Mouse (Mus musculus): ENCODE data around the gene Dusp10. TPM values are rescaled to one million over a fixed set of nuclear protein-coding genes. Genes with fewer than 3 reads are reported as not detected.

The Dusp10 gene
- polyA plus RNA-seq, 1 experiment from 2014 or later = 13.0 TPM

- Histone ChIP-seq H3K4me3 (ENCODE audit: low read depth, low read length) (no peak overlapping the region), H3K27me3 (replicated peaks; ENCODE audit: control insufficient read depth, insufficient read depth, low read length) (no peaks in the 10 kb centered on the region), H3K9me3 (ENCODE audit: control insufficient read depth, low read length) (no peaks in the 10 kb centered on the region), H3K36me3 (ENCODE audit: control insufficient read depth, insufficient read depth, low read length) (no peaks in the 10 kb centered on the region), H3K4me2 (ENCODE audit: low read length) (no peak overlapping the region), H3K27ac (ENCODE audit: low read depth) (no peak overlapping the region), H3K4me1 (replicated peaks; ENCODE audit: control insufficient read depth, insufficient read depth, low read length) (0 out of 2 replicates have a peak, but pooled peaks cover 5% of the 10 kb centered on the region), H3K9ac (ENCODE audit: low read length) (no peak overlapping the region)
- ATAC-seq (replicated peaks; ENCODE audit: low FRiP score, low TSS enrichment, low read depth) = no peak
- no peak for DNase-seq (ENCODE audit: low spot score)
- WGBS = 29% methylated on average over 6 of the region's 6 CpGs
These were observed 6.6 kb downstream of the Dusp10 start for GRCm38 (mm10) chr1:184019722-184020107.

- Histone ChIP-seq H3K9ac (ENCODE audit: low read length) (no peak overlapping the region), H3K36me3 (ENCODE audit: control insufficient read depth, insufficient read depth, low read length) (no peaks in the 10 kb centered on the region), H3K9me3 (ENCODE audit: control insufficient read depth, low read length) (no peaks in the 10 kb centered on the region), H3K4me3 (ENCODE audit: low read depth, low read length) (no peak overlapping the region), H3K4me2 (ENCODE audit: low read length) (no peak overlapping the region), H3K27me3 (replicated peaks; ENCODE audit: control insufficient read depth, insufficient read depth, low read length) (no peaks in the 10 kb centered on the region), H3K4me1 (replicated peaks; ENCODE audit: control insufficient read depth, insufficient read depth, low read length) (0 out of 2 replicates have a peak, but pooled peaks cover 5% of the 10 kb centered on the region), H3K27ac (ENCODE audit: low read depth) (no peak overlapping the region)
- ATAC-seq (replicated peaks; ENCODE audit: low FRiP score, low TSS enrichment, low read depth) = no peak
- DNase-seq (ENCODE audit: low spot score) = no peak
- 66% methylated on average over 2 of the region's 2 CpGs for WGBS
These were observed 10.9 kb downstream of the Dusp10 start for GRCm38 (mm10) chr1:184023971-184024370.

- no peaks in the 10 kb centered on the region for H3K36me3 ChIP-seq (ENCODE audit: control insufficient read depth, insufficient read depth, low read length)
- H3K9ac ChIP-seq (ENCODE audit: low read length) = no peak overlapping the region
- ATAC-seq (replicated peaks; ENCODE audit: low FRiP score, low TSS enrichment, low read depth) = no peak
- no peak overlapping the region for H3K27ac ChIP-seq (ENCODE audit: low read depth)
- no peaks in the 10 kb centered on the region for H3K4me1 ChIP-seq (replicated peaks; ENCODE audit: control insufficient read depth, insufficient read depth, low read length)
- no peak overlapping the region for H3K4me2 ChIP-seq (ENCODE audit: low read length)
- DNase-seq (ENCODE audit: low spot score) = no peak
- no peak overlapping the region for H3K4me3 ChIP-seq (ENCODE audit: low read depth, low read length)
- H3K9me3 ChIP-seq (ENCODE audit: control insufficient read depth, low read length) = no peaks in the 10 kb centered on the region
- H3K27me3 ChIP-seq (replicated peaks; ENCODE audit: control insufficient read depth, insufficient read depth, low read length) = no peaks in the 10 kb centered on the region
- WGBS = 90% methylated on average over 2 of the region's 2 CpGs
These were observed 11.5 kb downstream of the Dusp10 start for GRCm38 (mm10) chr1:184024631-184025030.

GRCm38 (mm10) chr1:184025079-184025478 is 12.0 kb downstream of the Dusp10 start:
- no peaks in the 10 kb centered on the region for H3K27me3 ChIP-seq (replicated peaks; ENCODE audit: control insufficient read depth, insufficient read depth, low read length)
- DNase-seq (ENCODE audit: low spot score) (no peak), ATAC-seq (replicated peaks; ENCODE audit: low FRiP score, low TSS enrichment, low read depth) (no peak)
- 89% methylated on average over 5 of the region's 5 CpGs for WGBS
- H3K4me2 ChIP-seq (ENCODE audit: low read length) = no peak overlapping the region
- no peak overlapping the region for H3K27ac ChIP-seq (ENCODE audit: low read depth)
- no peak overlapping the region for H3K9ac ChIP-seq (ENCODE audit: low read length)
- H3K4me1 ChIP-seq (replicated peaks; ENCODE audit: control insufficient read depth, insufficient read depth, low read length) = no peaks in the 10 kb centered on the region
- no peak overlapping the region for H3K4me3 ChIP-seq (ENCODE audit: low read depth, low read length)
- no peaks in the 10 kb centered on the region for H3K9me3 ChIP-seq (ENCODE audit: control insufficient read depth, low read length)
- no peaks in the 10 kb centered on the region for H3K36me3 ChIP-seq (ENCODE audit: control insufficient read depth, insufficient read depth, low read length)

GRCm38 (mm10) chr1:184027039-184027438 is 13.9 kb downstream of the Dusp10 start:
- H3K4me3 ChIP-seq (ENCODE audit: low read depth, low read length) = no peak overlapping the region
- no peaks in the 10 kb centered on the region for H3K4me1 ChIP-seq (replicated peaks; ENCODE audit: control insufficient read depth, insufficient read depth, low read length)
- no peaks in the 10 kb centered on the region for H3K9me3 ChIP-seq (ENCODE audit: control insufficient read depth, low read length)
- ATAC-seq (replicated peaks; ENCODE audit: low FRiP score, low TSS enrichment, low read depth) (no peak), DNase-seq (ENCODE audit: low spot score) (no peak)
- H3K27me3 ChIP-seq (replicated peaks; ENCODE audit: control insufficient read depth, insufficient read depth, low read length) = no peaks in the 10 kb centered on the region
- no peak overlapping the region for H3K27ac ChIP-seq (ENCODE audit: low read depth)
- H3K36me3 ChIP-seq (ENCODE audit: control insufficient read depth, insufficient read depth, low read length) = no peaks in the 10 kb centered on the region
- no peak overlapping the region for H3K9ac ChIP-seq (ENCODE audit: low read length)
- WGBS = 83% methylated on average over 3 of the region's 3 CpGs
- H3K4me2 ChIP-seq (ENCODE audit: low read length) = no peak overlapping the region

- no peak for ATAC-seq (replicated peaks; ENCODE audit: low FRiP score, low TSS enrichment, low read depth)
- Histone ChIP-seq H3K9me3 (ENCODE audit: control insufficient read depth, low read length) (no peaks in the 10 kb centered on the region), H3K9ac (ENCODE audit: low read length) (no peak overlapping the region), H3K27ac (ENCODE audit: low read depth) (no peak overlapping the region), H3K27me3 (replicated peaks; ENCODE audit: control insufficient read depth, insufficient read depth, low read length) (no peaks in the 10 kb centered on the region), H3K36me3 (ENCODE audit: control insufficient read depth, insufficient read depth, low read length) (no peaks in the 10 kb centered on the region), H3K4me3 (ENCODE audit: low read depth, low read length) (no peak overlapping the region), H3K4me2 (ENCODE audit: low read length) (no peak overlapping the region), H3K4me1 (replicated peaks; ENCODE audit: control insufficient read depth, insufficient read depth, low read length) (0 out of 2 replicates have a peak, but pooled peaks cover 4% of the 10 kb centered on the region)
- no peak for DNase-seq (ENCODE audit: low spot score)
- 94% methylated on average over 8 of the region's 8 CpGs for WGBS
These were observed 17.1 kb downstream of the Dusp10 start for GRCm38 (mm10) chr1:184030070-184030802.

GRCm38 (mm10) chr1:184032682-184033389 is 19.7 kb downstream of the Dusp10 start:
- 26% methylated on average over 19 of the region's 19 CpGs for WGBS
- Histone ChIP-seq H3K4me1 (replicated peaks; ENCODE audit: control insufficient read depth, insufficient read depth, low read length) (peaks cover 11% of the 10 kb centered on the region; the same call in 1 of the 2 replicates), H3K9me3 (ENCODE audit: control insufficient read depth, low read length) (no peaks in the 10 kb centered on the region), H3K4me3 (ENCODE audit: low read depth, low read length) (peak overlapping the region; percentile 70), H3K36me3 (ENCODE audit: control insufficient read depth, insufficient read depth, low read length) (peaks cover 11% of the 10 kb centered on the region; the same call in 1 of the 2 replicates), H3K9ac (ENCODE audit: low read length) (peak overlapping the region; percentile 88), H3K27me3 (replicated peaks; ENCODE audit: control insufficient read depth, insufficient read depth, low read length) (no peaks in the 10 kb centered on the region), H3K27ac (ENCODE audit: low read depth) (peak overlapping the region; percentile 98), H3K4me2 (ENCODE audit: low read length) (peak overlapping the region; percentile 71)
- ATAC-seq (replicated peaks; ENCODE audit: low FRiP score, low TSS enrichment, low read depth) (no peak), DNase-seq (ENCODE audit: low spot score) (no peak)

GRCm38 (mm10) chr1:184033390-184034010 is 20.4 kb downstream of the Dusp10 start:
- Histone ChIP-seq H3K36me3 (ENCODE audit: control insufficient read depth, insufficient read depth, low read length) (peaks cover 14% of the 10 kb centered on the region; the same call in 1 of the 2 replicates), H3K9me3 (ENCODE audit: control insufficient read depth, low read length) (no peaks in the 10 kb centered on the region), H3K9ac (ENCODE audit: low read length) (peak overlapping the region; percentile 88), H3K4me3 (ENCODE audit: low read depth, low read length) (peak overlapping the region; percentile 70), H3K27me3 (replicated peaks; ENCODE audit: control insufficient read depth, insufficient read depth, low read length) (no peaks in the 10 kb centered on the region), H3K27ac (ENCODE audit: low read depth) (peak overlapping the region; percentile 98), H3K4me1 (replicated peaks; ENCODE audit: control insufficient read depth, insufficient read depth, low read length) (peaks cover 11% of the 10 kb centered on the region; the same call in 1 of the 2 replicates), H3K4me2 (ENCODE audit: low read length) (peak overlapping the region; percentile 71)
- peak; percentile 81 for ATAC-seq (replicated peaks; ENCODE audit: low FRiP score, low TSS enrichment, low read depth)
- WGBS = under 1% methylated on average over 63 of the region's 63 CpGs
- peak; percentile 90 for DNase-seq (ENCODE audit: low spot score)
